Comparison of ENCODE assay signal across 10 mouse cellular contexts in genomic region chr10:127605251-127605547, GRCm38 (mm10). TPM values are rescaled to one million over a fixed set of nuclear protein-coding genes. Genes with fewer than 3 reads are reported as not detected.
DNase-seq lines count a peak whose midpoint lies in the region; ATAC-seq and TF ChIP-seq lines count a peak whose summit lies in the region.
"Had no signal": no experiment of that assay in that cellular context is flagged by ENCODE, and none has a peak within 500 bp of the region (broad histone marks: within the 10 kb centered on the region; RNA-seq: fewer than 3 reads in every experiment).

No protein-coding gene starts in this region.

- H3K79me2 ChIP-seq in C2C12 (ENCODE audit: control insufficient read depth, insufficient read depth), result peaks cover 90% of the 10 kb centered on the region

- 0 out of 2 replicates have a peak overlapping the region, but pooled peaks have one; percentile 21 for H3K9ac ChIP-seq in heart, embryonic 14.5 days (ENCODE audit: low read length)
- H3K9ac ChIP-seq in embryonic facial prominence, embryonic 13.5 days, result no peak overlapping the region
- H3K9ac ChIP-seq in liver, embryonic 16.5 days (ENCODE audit: low read depth, low read length), result no peak overlapping the region
- H3K9ac ChIP-seq in forebrain, embryonic 11.5 days (ENCODE audit: low read length), result no peak overlapping the region
- H3K9ac ChIP-seq: forebrain, embryonic 15.5 days; hindbrain, embryonic 14.5 days had no signal

- WGBS in heart, embryonic 14.5 days, result 71% methylated on average over 8 of the region's 8 CpGs
- WGBS in embryonic facial prominence, embryonic 13.5 days, result 83% methylated on average over 8 of the region's 8 CpGs
- WGBS in liver, embryonic 16.5 days (ENCODE audit: insufficient replicate concordance), result 49% methylated on average over 8 of the region's 8 CpGs
- WGBS in forebrain, embryonic 11.5 days, result 91% methylated on average over 8 of the region's 8 CpGs
- WGBS in forebrain, embryonic 10.5 days, result 86% methylated on average over 8 of the region's 8 CpGs

- TF ChIP-seq CTCF in C2C12 (IDR thresholded peaks at IDR 0.05; ENCODE audit: control insufficient read depth, insufficient read depth, insufficient read length), result no peak

- no peak overlapping the region for H3K27ac ChIP-seq in heart, embryonic 14.5 days (replicated peaks in 1 of 2; ENCODE audit: control insufficient read depth in 1 of 2, insufficient read depth in 1 of 2, low read depth in 2 of 2, low read length in 2 of 2)
- peak overlapping the region; percentile 33; the same call in 1 of the 2 replicates for H3K27ac ChIP-seq in embryonic facial prominence, embryonic 13.5 days
- H3K27ac ChIP-seq in liver, embryonic 16.5 days (ENCODE audit: low read length), result peak overlapping the region; percentile 13; the same call in 1 of the 2 replicates
- no peak overlapping the region for H3K27ac ChIP-seq in forebrain, embryonic 11.5 days (ENCODE audit: low read depth, low read length)
- H3K27ac ChIP-seq in forebrain, embryonic 10.5 days, result no peak overlapping the region
- H3K27ac ChIP-seq: forebrain, embryonic 15.5 days; hindbrain, embryonic 14.5 days had no signal

- no peak overlapping the region for H3K4me2 ChIP-seq in heart, embryonic 14.5 days (ENCODE audit: low read length)
- H3K4me2 ChIP-seq in embryonic facial prominence, embryonic 13.5 days, result no peak overlapping the region
- no peak overlapping the region for H3K4me2 ChIP-seq in liver, embryonic 16.5 days (ENCODE audit: low read depth, low read length)
- H3K4me2 ChIP-seq in forebrain, embryonic 11.5 days (ENCODE audit: low read depth, low read length, severe bottlenecking), result no peak overlapping the region
- H3K4me2 ChIP-seq: forebrain, embryonic 15.5 days; hindbrain, embryonic 14.5 days had no signal

- H3K9me3 ChIP-seq in heart, embryonic 14.5 days (ENCODE audit: control insufficient read depth, low read length), result no peaks in the 10 kb centered on the region
- H3K9me3 ChIP-seq in embryonic facial prominence, embryonic 13.5 days, result no peaks in the 10 kb centered on the region
- H3K9me3 ChIP-seq in liver, embryonic 16.5 days (replicated peaks; ENCODE audit: control insufficient read depth, low read length), result no peaks in the 10 kb centered on the region
- no peaks in the 10 kb centered on the region for H3K9me3 ChIP-seq in forebrain, embryonic 11.5 days (ENCODE audit: control insufficient read depth, low read length)
- H3K9me3 ChIP-seq in forebrain, embryonic 10.5 days, result no peaks in the 10 kb centered on the region
- H3K9me3 ChIP-seq: forebrain, embryonic 15.5 days had no signal

- intact Hi-C loops in heart, postnatal 36 days (cut with DNase I), result loop anchor here (1.0 kb wide), 1 partner anchor 15 kb away; no protein-coding TSS in a partner anchor

- H3K36me3 ChIP-seq in heart, embryonic 14.5 days (ENCODE audit: control insufficient read depth, insufficient read depth, low read length), result peaks cover 38% of the 10 kb centered on the region
- peaks cover 93% of the 10 kb centered on the region for H3K36me3 ChIP-seq in C2C12 (ENCODE audit: control insufficient read depth, insufficient read depth)
- H3K36me3 ChIP-seq in embryonic facial prominence, embryonic 13.5 days, result peaks cover 98% of the 10 kb centered on the region
- H3K36me3 ChIP-seq in liver, embryonic 16.5 days (ENCODE audit: control insufficient read depth, insufficient read depth), result no peaks in the 10 kb centered on the region
- H3K36me3 ChIP-seq in forebrain, embryonic 11.5 days (ENCODE audit: control insufficient read depth, insufficient read depth, low read length), result peaks cover 5% of the 10 kb centered on the region
- peaks cover 98% of the 10 kb centered on the region for H3K36me3 ChIP-seq in forebrain, embryonic 10.5 days (replicated peaks)

- H3K27me3 ChIP-seq in heart, embryonic 14.5 days (ENCODE audit: control insufficient read depth, insufficient read depth, low read length), result no peaks in the 10 kb centered on the region
- no peaks in the 10 kb centered on the region for H3K27me3 ChIP-seq in C2C12 (ENCODE audit: control insufficient read depth, insufficient read depth, insufficient read length)
- no peaks in the 10 kb centered on the region for H3K27me3 ChIP-seq in embryonic facial prominence, embryonic 13.5 days
- no peaks in the 10 kb centered on the region for H3K27me3 ChIP-seq in liver, embryonic 16.5 days (ENCODE audit: control insufficient read depth, insufficient read depth, low read depth, low read length)
- no peaks in the 10 kb centered on the region for H3K27me3 ChIP-seq in forebrain, embryonic 11.5 days (ENCODE audit: control insufficient read depth, insufficient read depth, low read length)
- no peaks in the 10 kb centered on the region for H3K27me3 ChIP-seq in forebrain, embryonic 10.5 days (ENCODE audit: poor library complexity, severe bottlenecking)
- H3K27me3 ChIP-seq: forebrain, embryonic 15.5 days had no signal

- H3K4me1 ChIP-seq in heart, embryonic 14.5 days (ENCODE audit: control insufficient read depth in 2 of 2, insufficient read depth in 2 of 2, low read length in 2 of 2), result peaks cover 23 to 24% of the 10 kb centered on the region in 2 experiments
- H3K4me1 ChIP-seq in embryonic facial prominence, embryonic 13.5 days, result peaks cover 60% of the 10 kb centered on the region
- H3K4me1 ChIP-seq in liver, embryonic 16.5 days (ENCODE audit: control insufficient read depth, low read depth, low read length), result peaks cover 28% of the 10 kb centered on the region
- H3K4me1 ChIP-seq in forebrain, embryonic 11.5 days (replicated peaks; ENCODE audit: control insufficient read depth, insufficient read depth, low read length), result no peaks in the 10 kb centered on the region
- peaks cover 33% of the 10 kb centered on the region for H3K4me1 ChIP-seq in forebrain, embryonic 10.5 days
- H3K4me1 ChIP-seq: forebrain, embryonic 15.5 days had no signal

- H3ac ChIP-seq in C2C12 (ENCODE audit: control insufficient read depth, insufficient read length, low read depth), result peak overlapping the region; percentile 0

- ATAC-seq in heart, embryonic 14.5 days (ENCODE audit: insufficient number of reproducible peaks, insufficient read depth, low FRiP score, low read depth), result no peak
- no peak for ATAC-seq in embryonic facial prominence, embryonic 13.5 days (ENCODE audit: insufficient number of reproducible peaks, insufficient read depth, low FRiP score, low TSS enrichment, low read depth)
- ATAC-seq in liver, embryonic 16.5 days (ENCODE audit: low read depth), result no peak
- ATAC-seq in forebrain, embryonic 11.5 days (replicated peaks; ENCODE audit: low FRiP score), result no peak
- ATAC-seq: forebrain, embryonic 15.5 days had no signal

- H3K79me3 ChIP-seq in C2C12 (ENCODE audit: low read depth), result peaks cover 39% of the 10 kb centered on the region

- H3K4me3 ChIP-seq in heart, embryonic 14.5 days (ENCODE audit: control insufficient read depth in 1 of 2, insufficient read depth in 1 of 2, low read depth in 1 of 2, low read length in 2 of 2), result no peak overlapping the region
- H3K4me3 ChIP-seq in C2C12 (ENCODE audit: insufficient read depth, poor library complexity, severe bottlenecking), result no peak overlapping the region
- H3K4me3 ChIP-seq in embryonic facial prominence, embryonic 13.5 days, result no peak overlapping the region
- H3K4me3 ChIP-seq in liver, embryonic 16.5 days (ENCODE audit: low read depth, low read length), result no peak overlapping the region
- no peak overlapping the region for H3K4me3 ChIP-seq in forebrain, embryonic 11.5 days (ENCODE audit: low read depth, low read length)
- H3K4me3 ChIP-seq in forebrain, embryonic 10.5 days, result no peak overlapping the region
- H3K4me3 ChIP-seq: forebrain, embryonic 15.5 days had no signal

- no peak for DNase-seq in heart, postnatal 36 days
- no peak for DNase-seq in forebrain, embryonic 11.5 days (ENCODE audit: low spot score)
- DNase-seq in forebrain, embryonic 10.5 days (ENCODE audit: extremely low spot score, low spot score), result no peak
- no peak for DNase-seq in heart, adult 9 months (ENCODE audit: low spot score in 2 of 2)

TF ChIP-seq in C2C12, 6 proteins besides CTCF, POLR2A, EP300 and RAD21:
- TF ChIP-seq MAX (IDR thresholded peaks at IDR 0.05) (no peak), MYOD1 (IDR thresholded peaks at IDR 0.05; ENCODE audit: control insufficient read depth, insufficient read length, low read depth) (no peak), CEBPB (IDR thresholded peaks at IDR 0.05; ENCODE audit: low read depth) (no peak), FOSL1 (IDR thresholded peaks at IDR 0.05; ENCODE audit: insufficient read depth, low read length, poor library complexity, severe bottlenecking) (no peak), USF1 (IDR thresholded peaks at IDR 0.05; ENCODE audit: low read depth) (no peak), MYOG (IDR thresholded peaks at IDR 0.05; ENCODE audit: control insufficient read depth, extremely low read depth, insufficient read length) (no peak)

RNA-seq across cellular contexts. Expression of gene Lrp1, which starts 15.7 kb away (rescaled TPM):
- polyA plus RNA-seq in heart, embryonic 14.5 days (2014; fragmentation: Nextera tagmentation; extraction: Ambion mirVana), result 29.4 and 31.2 TPM in 2 replicates
- 10 to 100 TPM; 73.4 to 88.6 TPM for total RNA-seq in heart, postnatal 36 days (2021)
- polyA plus RNA-seq in C2C12 (2012; fragmentation: generic; extraction: Trizol), result 190 TPM
- polyA plus RNA-seq in embryonic facial prominence, embryonic 13.5 days (2015; fragmentation: Nextera tagmentation; extraction: Ambion mirVana), result 139 and 159 TPM in 2 replicates
- polyA plus RNA-seq in liver, embryonic 16.5 days (2015; fragmentation: Nextera tagmentation; extraction: Ambion mirVana), result 31.9 and 36.3 TPM in 2 replicates
- 71.2 and 75.0 TPM in 2 replicates for polyA plus RNA-seq in forebrain, embryonic 11.5 days (2014; fragmentation: Nextera tagmentation; extraction: Ambion mirVana)
- 66.5 and 67.4 TPM in 2 replicates for polyA plus RNA-seq in forebrain, embryonic 10.5 days (2016; fragmentation: Nextera tagmentation; extraction: Ambion mirVana)

RNA-seq across cellular contexts. Expression of gene Stat6, which starts 37.6 kb away (rescaled TPM):
- polyA plus RNA-seq in heart, embryonic 14.5 days (2014; fragmentation: Nextera tagmentation; extraction: Ambion mirVana), result 25.2 and 25.7 TPM in 2 replicates
- 10 to 100 TPM; 42.3 to 46.0 TPM for total RNA-seq in heart, postnatal 36 days (2021)
- polyA plus RNA-seq in C2C12 (2012; fragmentation: generic; extraction: Trizol), result 0.26 TPM
- 21.1 and 22.0 TPM in 2 replicates for polyA plus RNA-seq in embryonic facial prominence, embryonic 13.5 days (2015; fragmentation: Nextera tagmentation; extraction: Ambion mirVana)
- polyA plus RNA-seq in liver, embryonic 16.5 days (2015; fragmentation: Nextera tagmentation; extraction: Ambion mirVana), result 14.8 and 17.7 TPM in 2 replicates
- polyA plus RNA-seq in forebrain, embryonic 11.5 days (2014; fragmentation: Nextera tagmentation; extraction: Ambion mirVana), result 6.8 and 7.8 TPM in 2 replicates
- polyA plus RNA-seq in forebrain, embryonic 10.5 days (2016; fragmentation: Nextera tagmentation; extraction: Ambion mirVana), result 7.3 and 7.7 TPM in 2 replicates

Comparison
In these comparisons a context has a peak if more than half of its experiments do, and no peak if none do; other contexts are left out.
1. H3K27ac ChIP-seq: peak in embryonic facial prominence, embryonic 13.5 days (single experiment) and liver, embryonic 16.5 days (single experiment); none in heart, embryonic 14.5 days (0 of 2), forebrain, embryonic 11.5 days (single experiment) and forebrain, embryonic 10.5 days (single experiment).